Mouse (Mus musculus) midbrain, embryonic 11.5 days (tissue): Measurements from ENCODE around the gene Pcbp1. TPM values are rescaled to one million over a fixed set of nuclear protein-coding genes. Genes with fewer than 3 reads are reported as not detected.
A peak's percentile ranks its signal among the peaks of the same experiment; 100 is the strongest.

Source experiments
- ATAC-seq: fragments of 200-750 bp; cut with Nextera tagmentation; 2 replicates; pipeline ENCODE4 v1.8.0; 2017; ENCODE audit warnings: moderate TSS enrichment, moderate library complexity; ENCODE audit not compliant: low FRiP score
- DNase-seq: peaks from one replicate; pipeline ENCODE4 v3.0.0; 2015; ENCODE audit warnings: low spot score; ENCODE audit errors: missing footprints
- H3K27ac ChIP-seq: fragments of 300-500 bp; sonication (generic); 2 replicates; pipeline ENCODE4 v1.5.1; 2014; ENCODE audit warnings: low read depth, low read length
- H3K27me3 ChIP-seq: fragments of 300-500 bp; sonication (generic); 2 replicates; pipeline ENCODE4 v1.6.1; 2014; ENCODE audit warnings: mild to moderate bottlenecking, low read length, moderate library complexity, mixed read lengths; ENCODE audit not compliant: control insufficient read depth, insufficient read depth
- H3K36me3 ChIP-seq: fragments of 300-500 bp; sonication (generic); 2 replicates; pipeline ENCODE4 v1.6.1; 2014; ENCODE audit warnings: mild to moderate bottlenecking, low read length, moderate library complexity, mixed read lengths; ENCODE audit not compliant: control insufficient read depth, insufficient read depth
- H3K4me1 ChIP-seq: fragments of 300-500 bp; sonication (generic); 2 replicates; pipeline ENCODE4 v1.6.1; 2014; ENCODE audit warnings: low read length; ENCODE audit not compliant: control insufficient read depth, insufficient read depth
- H3K4me2 ChIP-seq: fragments of 300-500 bp; sonication (generic); 2 replicates; pipeline ENCODE4 v1.6.1; 2014; ENCODE audit warnings: mild to moderate bottlenecking, moderate library complexity
- H3K4me3 ChIP-seq: fragments of 300-500 bp; sonication (generic); 2 replicates; pipeline ENCODE4 v1.5.1; 2014; ENCODE audit warnings: low read depth, low read length
- H3K9ac ChIP-seq: fragments of 300-500 bp; sonication (generic); 2 replicates; pipeline ENCODE4 v1.6.1; 2014; ENCODE audit warnings: low read length
- H3K9me3 ChIP-seq: fragments of 300-500 bp; sonication (generic); 2 replicates; pipeline ENCODE4 v1.6.1; 2016; ENCODE audit warnings: low read length; ENCODE audit not compliant: control insufficient read depth
- WGBS: fragments of 180-500 bp; shearing (Covaris S2); extraction: QIAGEN DNeasy Blood & Tissue Kit; methylation state at CpG from one replicate; pipeline ENCODE4 v1.1.7; 2014; 5-methylcytosine and 5-hydroxymethylcytosine counted together
- polyA plus RNA-seq: library from polyadenylated mRNA; unstranded; fragments of >200 nt; fragmentation: Nextera tagmentation; extraction: Ambion mirVana; gene quantifications from 2 replicates; pipeline ENCODE4 v1.2.1, GENCODE M21; 2014

Gene Pcbp1
- polyA plus RNA-seq, 1 experiment from 2014 or later, result 497 TPM

DNA sequence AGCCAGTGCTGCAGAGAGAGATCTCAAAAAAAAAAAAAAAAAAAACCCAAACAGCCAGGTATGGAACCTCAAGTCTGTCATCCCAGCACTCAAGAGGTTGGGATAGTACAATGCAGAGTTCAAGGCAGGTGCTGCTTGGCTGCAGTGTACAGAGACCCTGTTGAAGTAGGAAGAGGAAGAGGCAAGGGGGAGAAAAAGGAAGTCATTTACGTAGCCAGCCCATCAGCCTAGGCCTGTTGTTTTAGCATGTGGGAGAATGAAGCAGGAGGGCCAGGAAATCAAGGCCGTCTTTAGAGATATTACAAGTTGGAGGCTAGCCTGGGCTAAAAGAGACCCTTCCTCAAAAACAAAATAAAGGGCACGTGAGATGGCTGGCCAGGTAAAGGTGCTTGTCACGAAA, 22.6 kb downstream of the Pcbp1 start:
- ATAC-seq (no peak), DNase-seq (peak; percentile 8)
- no peaks in the 10 kb centered on the region for H3K36me3 ChIP-seq
- H3K4me1 ChIP-seq, result no peaks in the 10 kb centered on the region
- H3K4me3 ChIP-seq, result no peak overlapping the region
- 91% methylated on average over 4 of the region's 4 CpGs for WGBS
- H3K4me2 ChIP-seq, result no peak overlapping the region
- no peaks in the 10 kb centered on the region for H3K9me3 ChIP-seq
- H3K27me3 ChIP-seq, result no peaks in the 10 kb centered on the region
- no peak overlapping the region for H3K9ac ChIP-seq
- H3K27ac ChIP-seq, result no peak overlapping the region

DNA sequence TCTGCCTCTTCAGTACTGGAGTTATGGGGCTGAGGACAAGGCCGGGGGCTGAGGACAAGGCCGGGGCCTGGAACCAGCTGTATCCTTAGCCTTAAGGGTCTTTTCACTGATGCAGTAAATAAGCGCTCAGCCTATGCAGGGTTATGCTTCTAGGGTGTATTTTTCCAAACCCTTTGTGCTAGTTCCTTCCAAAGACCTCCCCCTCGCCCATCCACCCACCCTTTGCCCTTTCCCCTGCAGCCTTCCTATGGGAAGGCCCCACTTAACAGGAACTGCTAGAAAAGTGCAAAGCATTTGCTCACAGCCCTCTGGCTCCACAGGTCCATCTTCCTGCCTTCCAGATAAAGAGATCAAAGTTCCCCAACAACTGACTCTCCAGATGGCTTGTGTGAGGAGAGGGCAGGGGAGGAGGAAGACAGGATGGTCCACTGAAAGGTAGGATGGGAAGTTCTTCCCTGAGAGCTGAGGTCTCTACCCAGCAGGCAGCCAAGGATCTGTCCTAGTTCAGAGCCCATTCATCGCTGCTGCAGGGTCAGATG, 26.5 kb downstream of the Pcbp1 start:
- H3K4me3 ChIP-seq, result no peak overlapping the region
- DNase-seq, result peak; percentile 33
- no peaks in the 10 kb centered on the region for H3K36me3 ChIP-seq
- no peaks in the 10 kb centered on the region for H3K9me3 ChIP-seq
- 72% methylated on average over 5 of the region's 5 CpGs for WGBS
- no peaks in the 10 kb centered on the region for H3K4me1 ChIP-seq
- H3K27me3 ChIP-seq, result no peaks in the 10 kb centered on the region
- no peak overlapping the region; the same call in 1 of the 2 replicates for H3K9ac ChIP-seq
- no peak for ATAC-seq
- no peak overlapping the region for H3K27ac ChIP-seq
- H3K4me2 ChIP-seq, result no peak overlapping the region

DNA sequence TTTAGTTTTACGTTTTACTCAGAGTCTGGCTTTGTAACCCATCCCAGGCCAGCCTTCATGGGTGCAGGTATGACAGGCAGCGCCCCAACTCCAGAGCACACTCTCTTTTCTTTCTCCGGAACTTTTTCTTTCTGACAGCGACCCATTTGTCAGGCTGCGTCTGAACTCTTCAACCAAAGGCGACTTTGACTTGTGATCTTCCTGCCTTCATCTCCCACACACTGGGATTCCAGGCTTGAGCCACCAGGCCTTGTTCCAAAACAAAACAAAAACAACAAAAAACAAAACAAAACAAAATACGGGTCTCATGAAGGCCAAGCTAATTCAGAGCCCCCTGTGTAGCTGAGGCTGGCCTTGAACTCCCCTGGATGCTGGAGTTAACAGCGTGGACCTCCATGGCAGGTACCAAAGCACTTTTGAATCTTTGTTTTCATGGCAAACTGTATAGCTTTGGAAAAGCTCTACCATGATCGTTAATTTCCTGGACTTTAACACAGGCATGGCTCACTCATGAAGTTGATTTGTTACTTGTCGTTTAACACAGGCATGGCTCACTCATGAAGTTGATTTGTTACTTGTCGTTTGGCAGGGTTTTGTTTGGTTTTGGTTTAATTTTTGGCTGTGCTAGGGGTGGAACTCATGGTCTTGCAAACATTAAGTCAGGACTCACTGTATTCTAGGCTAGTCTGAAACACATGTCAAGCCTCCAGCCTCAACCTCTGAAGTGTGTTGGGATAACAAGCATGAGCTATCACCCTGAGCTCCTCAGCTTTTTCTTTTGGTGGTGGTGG, 28.0 kb downstream of the Pcbp1 start:
- Histone ChIP-seq H3K27me3 (no peaks in the 10 kb centered on the region), H3K4me1 (no peaks in the 10 kb centered on the region), H3K9me3 (no peaks in the 10 kb centered on the region), H3K9ac (no peak overlapping the region), H3K36me3 (no peaks in the 10 kb centered on the region), H3K4me3 (no peak overlapping the region), H3K27ac (no peak overlapping the region), H3K4me2 (no peak overlapping the region)
- 83% methylated on average over 11 of the region's 11 CpGs for WGBS
- peak; percentile 73 for DNase-seq
- ATAC-seq, result no peak

DNA sequence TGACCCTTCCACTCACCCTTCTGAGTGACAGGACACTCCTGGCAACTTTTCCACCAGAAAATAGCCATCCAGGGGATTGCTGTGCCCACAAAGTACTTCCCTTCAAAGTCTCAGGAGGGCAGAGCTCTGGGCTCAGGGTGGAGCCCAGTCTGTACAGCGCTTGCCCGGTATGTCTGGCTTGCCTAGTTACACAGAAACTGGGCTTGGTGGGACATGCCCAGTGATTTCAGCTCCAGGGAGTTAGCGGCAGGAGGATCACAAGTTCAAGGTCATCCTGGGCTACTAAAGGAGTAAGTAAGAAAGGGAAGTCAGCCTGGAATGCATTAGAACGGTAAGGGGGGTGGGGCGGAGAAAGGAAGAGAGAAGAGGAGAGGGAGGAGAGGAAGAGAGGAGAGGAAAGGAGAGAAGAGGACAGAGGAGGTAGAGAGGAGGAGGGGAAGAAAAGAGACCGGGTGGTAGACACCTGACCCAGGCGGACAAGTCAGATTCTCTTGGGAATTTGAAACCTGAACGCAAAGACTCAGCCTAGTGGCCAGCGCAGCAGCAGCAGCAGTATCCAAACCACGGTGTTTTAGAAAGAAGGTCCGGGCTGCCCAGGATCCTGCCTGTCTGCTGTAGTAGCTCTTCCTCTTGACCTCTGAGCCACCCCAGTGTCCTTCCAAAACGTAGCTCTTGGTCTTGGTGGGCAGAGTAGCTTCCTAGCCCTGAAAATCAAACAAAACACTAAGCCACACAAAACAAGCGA, 28.9 kb downstream of the Pcbp1 start:
- ATAC-seq (no peak), DNase-seq (peak; percentile 88)
- 27% methylated on average over 13 of the region's 13 CpGs for WGBS
- H3K4me1 ChIP-seq, result no peaks in the 10 kb centered on the region
- H3K36me3 ChIP-seq, result no peaks in the 10 kb centered on the region
- no peak overlapping the region for H3K4me3 ChIP-seq
- no peaks in the 10 kb centered on the region for H3K9me3 ChIP-seq
- H3K4me2 ChIP-seq, result no peak overlapping the region
- H3K9ac ChIP-seq, result no peak overlapping the region
- no peaks in the 10 kb centered on the region for H3K27me3 ChIP-seq
- no peak overlapping the region for H3K27ac ChIP-seq

DNA sequence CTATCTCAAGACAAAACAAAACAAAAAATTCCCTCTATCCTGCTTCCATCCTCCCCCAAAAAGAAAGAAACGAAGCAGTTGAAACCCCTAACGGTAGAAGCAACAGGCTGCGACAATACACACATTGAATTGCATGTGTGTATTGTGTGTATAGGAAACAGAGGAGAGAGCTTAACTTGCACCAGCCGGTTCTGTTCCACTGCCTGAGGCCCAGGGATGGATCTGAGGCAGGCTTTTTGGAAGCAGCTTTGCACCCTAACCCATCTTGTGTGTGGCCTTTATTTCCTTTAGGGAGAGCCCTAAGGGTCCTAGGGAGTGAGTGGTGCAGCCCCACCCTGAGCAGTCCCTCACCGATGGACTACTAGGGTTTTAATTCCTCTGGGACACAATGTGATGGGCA, 29.5 kb downstream of the Pcbp1 start:
- no peaks in the 10 kb centered on the region for H3K4me1 ChIP-seq
- no peak overlapping the region for H3K4me2 ChIP-seq
- H3K9me3 ChIP-seq, result no peaks in the 10 kb centered on the region
- 77% methylated on average over 5 of the region's 5 CpGs for WGBS
- no peaks in the 10 kb centered on the region for H3K36me3 ChIP-seq
- DNase-seq (peak; percentile 49), ATAC-seq (no peak)
- H3K27me3 ChIP-seq, result no peaks in the 10 kb centered on the region
- H3K9ac ChIP-seq, result no peak overlapping the region
- no peak overlapping the region for H3K27ac ChIP-seq
- H3K4me3 ChIP-seq, result no peak overlapping the region

DNA sequence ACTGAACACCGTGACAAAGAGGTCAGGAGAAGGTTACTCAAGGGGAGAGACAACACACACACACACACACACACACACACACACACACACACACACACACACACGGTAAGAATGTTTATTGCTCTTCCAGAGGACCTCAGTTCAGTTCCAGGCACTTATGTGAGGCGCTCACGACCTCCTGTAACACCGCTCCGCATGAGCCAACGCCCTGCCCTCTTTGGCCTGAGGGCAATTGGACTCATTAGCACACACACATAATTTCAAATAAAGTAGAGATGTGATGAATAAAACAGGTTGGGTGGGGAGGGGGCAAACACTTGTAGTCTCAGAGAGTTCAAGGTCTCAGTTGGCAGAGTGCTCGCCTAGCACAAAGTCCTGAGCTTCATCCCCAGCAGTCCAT, 30.0 kb downstream of the Pcbp1 start:
- Histone ChIP-seq H3K9me3 (no peaks in the 10 kb centered on the region), H3K4me2 (no peak overlapping the region), H3K27me3 (no peaks in the 10 kb centered on the region), H3K27ac (no peak overlapping the region), H3K36me3 (no peaks in the 10 kb centered on the region), H3K4me3 (no peak overlapping the region), H3K9ac (no peak overlapping the region), H3K4me1 (no peaks in the 10 kb centered on the region)
- DNase-seq (peak; percentile 31), ATAC-seq (no peak)
- WGBS, result 86% methylated on average over 8 of the region's 8 CpGs

DNA sequence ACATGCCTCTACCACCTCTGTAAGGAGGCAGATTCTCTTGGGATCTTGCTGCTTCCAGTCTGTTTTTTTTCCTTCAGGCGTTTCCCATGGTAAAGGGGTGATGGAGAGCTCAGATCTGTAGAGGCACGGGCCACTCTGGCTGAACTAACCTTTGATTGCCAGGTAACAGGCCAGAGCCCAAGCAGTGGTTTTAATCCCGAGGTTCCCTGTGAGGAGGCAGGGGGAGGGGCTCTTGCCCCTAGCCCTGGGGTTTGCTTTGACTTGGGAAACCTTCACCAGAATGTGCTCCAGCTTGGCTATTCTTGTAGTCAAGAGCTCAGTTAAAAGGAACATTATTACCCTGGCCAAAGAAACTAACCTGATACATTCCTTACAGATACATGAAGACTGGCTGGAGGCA, 30.5 kb downstream of the Pcbp1 start:
- H3K36me3 ChIP-seq, result no peaks in the 10 kb centered on the region
- H3K4me2 ChIP-seq, result no peak overlapping the region
- no peaks in the 10 kb centered on the region for H3K4me1 ChIP-seq
- no peak overlapping the region for H3K9ac ChIP-seq
- H3K27me3 ChIP-seq, result no peaks in the 10 kb centered on the region
- peak; percentile 81 for DNase-seq
- no peaks in the 10 kb centered on the region for H3K9me3 ChIP-seq
- ATAC-seq, result no peak
- H3K27ac ChIP-seq, result no peak overlapping the region
- WGBS, result 48% methylated on average over 3 of the region's 3 CpGs
- H3K4me3 ChIP-seq, result no peak overlapping the region

DNA sequence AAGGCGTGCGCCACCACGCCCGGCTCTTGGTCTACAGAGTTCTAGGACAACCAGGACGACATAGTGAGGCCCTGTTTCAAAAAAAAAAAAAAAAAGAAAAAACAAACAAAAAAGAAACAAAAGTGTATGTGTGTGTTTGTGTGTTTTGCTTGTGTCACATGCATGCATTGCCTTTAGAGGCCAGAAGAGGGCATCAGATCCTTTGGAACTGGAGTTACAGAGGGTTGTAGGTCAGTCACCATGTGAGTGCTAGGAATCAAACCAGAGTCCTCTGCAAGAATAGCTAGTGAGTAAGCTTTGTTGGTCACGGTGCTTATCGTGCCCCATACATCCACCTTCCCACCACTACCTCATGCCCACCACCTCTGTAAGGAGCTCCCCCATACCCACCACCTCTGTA, 31.4 kb downstream of the Pcbp1 start:
- Histone ChIP-seq H3K27ac (no peak overlapping the region), H3K4me1 (no peaks in the 10 kb centered on the region), H3K36me3 (no peaks in the 10 kb centered on the region), H3K4me3 (no peak overlapping the region), H3K27me3 (no peaks in the 10 kb centered on the region), H3K4me2 (no peak overlapping the region), H3K9me3 (no peaks in the 10 kb centered on the region), H3K9ac (no peak overlapping the region)
- 92% methylated on average over 7 of the region's 7 CpGs for WGBS
- no peak for DNase-seq
- no peak for ATAC-seq
